Mouse (Mus musculus) heart, embryonic 11.5 days (tissue): ENCODE results near the gene D630045J12Rik. TPM values are rescaled to one million over a fixed set of nuclear protein-coding genes. Genes with fewer than 3 reads are reported as not detected.

ENCODE experiments used
- ATAC-seq: fragments of 200-750 bp; cut with Nextera tagmentation; replicated peaks from 2 replicates; pipeline ENCODE4 v1.8.0; 2017; ENCODE audit warnings: moderate library complexity; ENCODE audit not compliant: insufficient number of reproducible peaks, low FRiP score, low TSS enrichment
- H3K27ac ChIP-seq: fragments of 300-500 bp; sonication (generic); 2 replicates; pipeline ENCODE4 v1.5.1; 2014; ENCODE audit warnings: mild to moderate bottlenecking, low read depth, low read length
- H3K27me3 ChIP-seq: fragments of 300-500 bp; sonication (generic); 2 replicates; pipeline ENCODE4 v1.6.1; 2014; ENCODE audit warnings: mild to moderate bottlenecking, low read length, mixed read lengths; ENCODE audit not compliant: control insufficient read depth, insufficient read depth
- H3K36me3 ChIP-seq: fragments of 300-500 bp; sonication (generic); 2 replicates; pipeline ENCODE4 v1.6.1; 2014; ENCODE audit warnings: mild to moderate bottlenecking, low read length, moderate library complexity, mixed read lengths; ENCODE audit not compliant: control insufficient read depth, insufficient read depth
- H3K4me1 ChIP-seq: fragments of 300-500 bp; sonication (generic); 2 replicates; pipeline ENCODE4 v1.6.1; 2014; ENCODE audit warnings: low read length; ENCODE audit not compliant: control insufficient read depth, insufficient read depth
- H3K4me2 ChIP-seq: fragments of 300-500 bp; sonication (generic); 2 replicates; pipeline ENCODE4 v1.6.1; 2014; ENCODE audit warnings: mild to moderate bottlenecking, moderate library complexity
- H3K4me3 ChIP-seq: fragments of 300-500 bp; sonication (generic); 2 replicates; pipeline ENCODE4 v1.5.1; 2014; ENCODE audit warnings: low read depth, low read length
- H3K9ac ChIP-seq: fragments of 300-500 bp; sonication (generic); 2 replicates; pipeline ENCODE4 v1.6.1; 2014; ENCODE audit warnings: mild to moderate bottlenecking, low read depth, low read length, moderate library complexity
- H3K9me3 ChIP-seq: fragments of 300-500 bp; sonication (generic); replicated peaks from 2 replicates; pipeline ENCODE4 v1.6.1; 2016; ENCODE audit warnings: low read length; ENCODE audit not compliant: control insufficient read depth
- WGBS: fragments of 180-500 bp; shearing (Covaris S2); extraction: QIAGEN DNeasy Blood & Tissue Kit; methylation state at CpG from one replicate; pipeline ENCODE4 v1.1.7; 2014; ENCODE audit not compliant: insufficient replicate concordance; 5-methylcytosine and 5-hydroxymethylcytosine counted together
- polyA plus RNA-seq: library from polyadenylated mRNA; unstranded; fragments of >200 nt; fragmentation: Nextera tagmentation; extraction: Ambion mirVana; gene quantifications from 2 replicates; pipeline ENCODE4 v1.2.1, GENCODE M21; 2014

The D630045J12Rik gene
- polyA plus RNA-seq, 1 experiment from 2014 or later = 3.7 TPM

- WGBS = 27% methylated on average over 6 of the region's 6 CpGs
- Histone ChIP-seq H3K4me3 (no peak overlapping the region), H3K27me3 (no peaks in the 10 kb centered on the region), H3K27ac (no peak overlapping the region), H3K4me2 (no peak overlapping the region), H3K9me3 (no peaks in the 10 kb centered on the region), H3K9ac (no peak overlapping the region), H3K4me1 (no peaks in the 10 kb centered on the region), H3K36me3 (no peaks in the 10 kb centered on the region)
- ATAC-seq = no peak
Observed at GRCm38 (mm10) chr6:38103775-38104174, 150.0 kb downstream of the D630045J12Rik start.

GRCm38 (mm10) chr6:38102216-38102795 lies 151.5 kb downstream of the D630045J12Rik start:
- 83% methylated on average over 7 of the region's 7 CpGs for WGBS
- no peak for ATAC-seq
- no peak overlapping the region for H3K4me3 ChIP-seq
- H3K27me3 ChIP-seq = no peaks in the 10 kb centered on the region
- H3K9ac ChIP-seq = no peak overlapping the region
- no peaks in the 10 kb centered on the region for H3K36me3 ChIP-seq
- no peak overlapping the region for H3K27ac ChIP-seq
- no peaks in the 10 kb centered on the region for H3K9me3 ChIP-seq
- H3K4me2 ChIP-seq = no peak overlapping the region
- no peaks in the 10 kb centered on the region for H3K4me1 ChIP-seq

- 0 out of 2 replicates have a peak, but pooled peaks have one; percentile 26 for ATAC-seq
- H3K4me3 ChIP-seq = no peak overlapping the region
- no peak overlapping the region for H3K4me2 ChIP-seq
- no peaks in the 10 kb centered on the region for H3K4me1 ChIP-seq
- H3K9me3 ChIP-seq = no peaks in the 10 kb centered on the region
- H3K36me3 ChIP-seq = no peaks in the 10 kb centered on the region
- H3K27ac ChIP-seq = no peak overlapping the region
- no peak overlapping the region for H3K9ac ChIP-seq
- no peaks in the 10 kb centered on the region for H3K27me3 ChIP-seq
- 49% methylated on average over 5 of the region's 5 CpGs for WGBS
Observed at GRCm38 (mm10) chr6:38096961-38097370, 156.8 kb downstream of the D630045J12Rik start.

- Histone ChIP-seq H3K4me3 (no peak overlapping the region), H3K27me3 (no peaks in the 10 kb centered on the region), H3K4me2 (no peak overlapping the region), H3K27ac (no peak overlapping the region), H3K4me1 (no peaks in the 10 kb centered on the region), H3K9ac (no peak overlapping the region), H3K9me3 (no peaks in the 10 kb centered on the region), H3K36me3 (no peaks in the 10 kb centered on the region)
- WGBS = 69% methylated on average over 10 of the region's 10 CpGs
- no peak for ATAC-seq
Observed at GRCm38 (mm10) chr6:38094701-38095100, 159.1 kb downstream of the D630045J12Rik start.

- no peaks in the 10 kb centered on the region for H3K4me1 ChIP-seq
- H3K4me3 ChIP-seq = no peak overlapping the region
- H3K36me3 ChIP-seq = no peaks in the 10 kb centered on the region
- WGBS = 87% methylated on average over 8 of the region's 8 CpGs
- H3K27me3 ChIP-seq = no peaks in the 10 kb centered on the region
- no peak overlapping the region for H3K27ac ChIP-seq
- no peak overlapping the region for H3K4me2 ChIP-seq
- H3K9me3 ChIP-seq = no peaks in the 10 kb centered on the region
- ATAC-seq = no peak
- H3K9ac ChIP-seq = no peak overlapping the region
Observed at GRCm38 (mm10) chr6:38092539-38092938, 161.3 kb downstream of the D630045J12Rik start.

GRCm38 (mm10) chr6:38087242-38088026 lies 166.4 kb downstream of the D630045J12Rik start:
- H3K36me3 ChIP-seq = no peaks in the 10 kb centered on the region
- no peak overlapping the region for H3K4me3 ChIP-seq
- ATAC-seq = no peak
- no peak overlapping the region for H3K9ac ChIP-seq
- no peak overlapping the region for H3K4me2 ChIP-seq
- no peaks in the 10 kb centered on the region; the same call in 1 of the 2 replicates for H3K4me1 ChIP-seq
- whole genome bisulfite sequencing = 75% methylated on average over 9 of the region's 9 CpGs
- no peaks in the 10 kb centered on the region for H3K27me3 ChIP-seq
- H3K9me3 ChIP-seq = no peaks in the 10 kb centered on the region
- no peak overlapping the region for H3K27ac ChIP-seq

GRCm38 (mm10) chr6:38083204-38083603 lies 170.6 kb downstream of the D630045J12Rik start:
- H3K9me3 ChIP-seq = no peaks in the 10 kb centered on the region

GRCm38 (mm10) chr6:38081727-38082341 lies 172.0 kb downstream of the D630045J12Rik start:
- H3K36me3 ChIP-seq = no peaks in the 10 kb centered on the region
- no peak overlapping the region for H3K4me3 ChIP-seq
- WGBS = 43% methylated on average over 11 of the region's 11 CpGs
- H3K27ac ChIP-seq = peak overlapping the region; percentile 70
- H3K9me3 ChIP-seq = no peaks in the 10 kb centered on the region
- no peaks in the 10 kb centered on the region for H3K27me3 ChIP-seq
- peak overlapping the region; percentile 9; the same call in 1 of the 2 replicates for H3K4me2 ChIP-seq
- peaks cover 17% of the 10 kb centered on the region for H3K4me1 ChIP-seq
- no peak; the same call in 1 of the 2 replicates for ATAC-seq
- no peak overlapping the region for H3K9ac ChIP-seq

More at GRCm38 (mm10) chr6:38083204-38083603, 170.6 kb downstream of the D630045J12Rik start:
- Histone ChIP-seq H3K4me3 (no peak overlapping the region), H3K36me3 (no peaks in the 10 kb centered on the region), H3K4me1 (peaks cover 17% of the 10 kb centered on the region), H3K27me3 (no peaks in the 10 kb centered on the region), H3K9ac (no peak overlapping the region), H3K27ac (no peak overlapping the region), H3K4me2 (no peak overlapping the region)
- WGBS = 39% methylated on average over 4 of the region's 4 CpGs
- ATAC-seq = no peak
